Mouse (Mus musculus) cerebellum, adult 9-11 months (tissue): ENCODE data around the gene Idi2.
A peak's percentile ranks its signal among the peaks of the same experiment; 100 is the strongest.
"Not testable (repeated sequence)": the region's sequence is repeated elsewhere in the genome, so short reads cannot be mapped to it uniquely, and the experiment has no call there.

Experiments
- DNase-seq: peaks from one replicate; pipeline ENCODE4 v3.0.0; 2022

Gene Idi2

GRCm38 (mm10) chr13:8952563-8952962 is at the start of gene Idi2:
Gene Idi2, plus strand, starts transcription at chr13:8952863.
- DNase-seq: not testable (repeated sequence)

- not testable (repeated sequence) for DNase-seq
Observed at GRCm38 (mm10) chr13:8905986-8906385, 46.7 kb upstream of the Idi2 start.

- DNase-seq: not testable (repeated sequence)
Observed at GRCm38 (mm10) chr13:8913890-8914289, 38.8 kb upstream of the Idi2 start.

- DNase-seq: no peak
Observed at GRCm38 (mm10) chr13:8933499-8933898, 19.2 kb upstream of the Idi2 start.

GRCm38 (mm10) chr13:8937611-8938140 is 15.0 kb upstream of the Idi2 start:
- not testable (repeated sequence) for DNase-seq

- DNase-seq: not testable (repeated sequence)
Observed at GRCm38 (mm10) chr13:8941110-8941509, 11.6 kb upstream of the Idi2 start.

- DNase-seq: not testable (repeated sequence)
Observed at GRCm38 (mm10) chr13:8941701-8942100, 11.0 kb upstream of the Idi2 start.

- DNase-seq: not testable (repeated sequence)
Observed at GRCm38 (mm10) chr13:8943828-8944227, 8.8 kb upstream of the Idi2 start.

- not testable (repeated sequence) for DNase-seq
Observed at GRCm38 (mm10) chr13:8948131-8948530, 4.5 kb upstream of the Idi2 start, which contains the start of gene Gm9745. Gene Gm9745, minus strand, starts transcription at chr13:8948231.

GRCm38 (mm10) chr13:8955127-8955526 is 2.5 kb downstream of the Idi2 start:
- not testable (repeated sequence) for DNase-seq

- not testable (repeated sequence) for DNase-seq
Observed at GRCm38 (mm10) chr13:8956873-8957272, 4.2 kb downstream of the Idi2 start.

GRCm38 (mm10) chr13:8959058-8959457 is 6.4 kb downstream of the Idi2 start:
- DNase-seq: not testable (repeated sequence)

GRCm38 (mm10) chr13:8959554-8959953 is 6.9 kb downstream of the Idi2 start:
- not testable (repeated sequence) for DNase-seq

- not testable (repeated sequence) for DNase-seq
Observed at GRCm38 (mm10) chr13:8961128-8961888, 8.6 kb downstream of the Idi2 start.

- DNase-seq: not testable (repeated sequence)
Observed at GRCm38 (mm10) chr13:8962266-8962665, 9.6 kb downstream of the Idi2 start.

- DNase-seq: no peak
Observed at GRCm38 (mm10) chr13:8965224-8965623, 12.6 kb downstream of the Idi2 start.

- no peak for DNase-seq
Observed at GRCm38 (mm10) chr13:8967742-8968141, 15.1 kb downstream of the Idi2 start.

- DNase-seq: no peak
Observed at GRCm38 (mm10) chr13:8972369-8972768, 19.7 kb downstream of the Idi2 start.

- DNase-seq: no peak
Observed at GRCm38 (mm10) chr13:8972972-8973371, 20.3 kb downstream of the Idi2 start.

GRCm38 (mm10) chr13:8992231-8992630 is 39.6 kb downstream of the Idi2 start:
- no peak for DNase-seq

- no peak for DNase-seq
Observed at GRCm38 (mm10) chr13:8995159-8995989, 42.7 kb downstream of the Idi2 start.

- DNase-seq: peak; percentile 98
Observed at GRCm38 (mm10) chr13:8995990-8996786, 43.5 kb downstream of the Idi2 start, which contains the start of gene Gtpbp4. Gene Gtpbp4, minus strand, starts transcription at chr13:8996083.
